Mouse (Mus musculus): ENCODE measurements around the gene Ankrd65. TPM values are rescaled to one million over a fixed set of nuclear protein-coding genes. Genes with fewer than 3 reads are reported as not detected.
A peak's percentile ranks its signal among the peaks of the same experiment; 100 is the strongest.

Gene Ankrd65
- polyA plus RNA-seq, 1 experiment from 2014 or later = not detected

DNA sequence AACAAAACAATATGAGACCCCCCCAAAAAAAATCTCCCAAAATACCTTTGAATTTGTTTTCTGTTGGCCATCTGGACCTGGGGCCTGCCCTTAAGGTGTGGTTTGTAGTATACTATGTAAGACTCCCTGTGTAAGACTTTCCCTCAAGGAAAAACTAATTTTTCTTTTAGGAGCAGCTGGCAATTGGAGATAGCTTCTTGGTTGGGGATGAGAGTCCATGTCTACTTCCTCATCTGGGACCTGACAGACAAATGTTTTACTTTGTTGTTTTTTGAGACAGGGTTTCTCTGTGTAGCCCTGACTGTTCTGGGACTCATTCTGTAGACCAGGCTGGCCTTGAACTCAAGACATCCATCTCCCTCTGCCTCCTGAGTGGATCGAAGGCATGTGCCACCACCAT lies 11.8 kb downstream of the Ankrd65 start:
- Histone ChIP-seq H3K27ac (ENCODE audit: low read depth, low read length) (no peak overlapping the region), H3K9me3 (ENCODE audit: control insufficient read depth) (no peaks in the 10 kb centered on the region), H3K27me3 (replicated peaks; ENCODE audit: control insufficient read depth, insufficient read depth, low read length) (no peaks in the 10 kb centered on the region), H3K9ac (ENCODE audit: low read depth, low read length) (no peak overlapping the region), H3K36me3 (ENCODE audit: control insufficient read depth, insufficient read depth) (no peaks in the 10 kb centered on the region; the same call in 1 of the 2 replicates), H3K4me1 (replicated peaks; ENCODE audit: control insufficient read depth, insufficient read depth, low read length) (peaks cover 10% of the 10 kb centered on the region; the same call in 1 of the 2 replicates), H3K4me2 (replicated peaks; ENCODE audit: low read depth) (no peak overlapping the region), H3K4me3 (ENCODE audit: low read depth, low read length) (no peak overlapping the region)
- 100% methylated on average over 1 of the region's 1 CpGs for WGBS
- no peak for ATAC-seq
- TF ChIP-seq CTCF (IDR thresholded peaks at IDR 0.05; ENCODE audit: low read depth) = no peak

DNA sequence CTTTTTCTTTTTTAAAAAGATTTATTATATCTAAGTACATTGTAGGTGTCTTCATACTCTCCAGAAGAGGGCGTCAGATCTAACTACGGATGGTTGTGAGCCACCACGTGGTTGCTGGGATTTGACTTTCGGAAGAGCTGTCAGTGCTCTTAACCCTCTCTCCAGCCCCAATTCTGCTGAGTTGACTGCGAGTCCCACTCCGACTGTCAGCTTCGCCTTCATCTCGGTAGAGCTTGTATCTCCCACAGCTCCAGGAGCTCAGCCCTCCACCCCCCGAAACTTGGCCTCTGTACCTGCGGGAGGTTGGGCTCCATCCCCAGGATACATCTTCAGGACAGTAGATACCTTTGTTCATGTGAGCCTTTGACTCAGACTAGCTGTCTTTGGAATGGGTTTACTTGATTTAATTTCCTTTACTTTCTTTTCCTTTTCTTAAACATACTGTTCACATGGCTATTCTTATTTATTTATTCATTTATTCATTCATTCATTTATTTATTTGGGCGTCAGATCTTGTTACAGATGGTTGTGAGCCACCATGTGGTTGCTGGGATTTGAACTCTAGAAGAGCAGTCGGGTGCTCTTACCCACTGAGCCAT lies 12.6 kb downstream of the Ankrd65 start, which contains the start of gene Mrpl20:
TSS of gene Mrpl20 (plus strand) at position 138 of the 599 bp plus-strand sequence.
- Histone ChIP-seq H3K4me1 (replicated peaks; ENCODE audit: control insufficient read depth, insufficient read depth, low read length) (peaks cover 10% of the 10 kb centered on the region; the same call in 1 of the 2 replicates), H3K27ac (ENCODE audit: low read depth, low read length) (peak within 1 kb of the TSS; percentile 79), H3K9me3 (ENCODE audit: control insufficient read depth) (no peaks in the 10 kb centered on the region), H3K36me3 (ENCODE audit: control insufficient read depth, insufficient read depth) (peaks cover 6% of the 10 kb centered on the region), H3K27me3 (replicated peaks; ENCODE audit: control insufficient read depth, insufficient read depth, low read length) (no peaks in the 10 kb centered on the region), H3K4me2 (replicated peaks; ENCODE audit: low read depth) (peak within 1 kb of the TSS; percentile 69), H3K9ac (ENCODE audit: low read depth, low read length) (peak within 1 kb of the TSS; percentile 76), H3K4me3 (ENCODE audit: low read depth, low read length) (peak within 1 kb of the TSS; percentile 82)
- WGBS = 5% methylated on average over 12 of the region's 12 CpGs
- ATAC-seq = no peak; the same call in 1 of the 2 replicates
- TF ChIP-seq CTCF (IDR thresholded peaks at IDR 0.05; ENCODE audit: low read depth) = peak; percentile 58

- Histone ChIP-seq H3K27ac (ENCODE audit: low read depth, low read length) (peak overlapping the region; percentile 79), H3K9ac (ENCODE audit: low read depth, low read length) (peak overlapping the region; percentile 76), H3K4me1 (replicated peaks; ENCODE audit: control insufficient read depth, insufficient read depth, low read length) (peaks cover 10% of the 10 kb centered on the region; the same call in 1 of the 2 replicates), H3K36me3 (ENCODE audit: control insufficient read depth, insufficient read depth) (peaks cover 10% of the 10 kb centered on the region), H3K4me3 (ENCODE audit: low read depth, low read length) (peak overlapping the region; percentile 82), H3K27me3 (replicated peaks; ENCODE audit: control insufficient read depth, insufficient read depth, low read length) (no peaks in the 10 kb centered on the region), H3K4me2 (replicated peaks; ENCODE audit: low read depth) (peak overlapping the region; percentile 69), H3K9me3 (ENCODE audit: control insufficient read depth) (no peaks in the 10 kb centered on the region)
- no peak for TF ChIP-seq CTCF (IDR thresholded peaks at IDR 0.05; ENCODE audit: low read depth)
- WGBS = 0% methylated on average over 56 of the region's 58 CpGs
- ATAC-seq = peak; percentile 94
Measured at GRCm38 (mm10) chr4:155803340-155804041, 13.3 kb downstream of the Ankrd65 start.

DNA sequence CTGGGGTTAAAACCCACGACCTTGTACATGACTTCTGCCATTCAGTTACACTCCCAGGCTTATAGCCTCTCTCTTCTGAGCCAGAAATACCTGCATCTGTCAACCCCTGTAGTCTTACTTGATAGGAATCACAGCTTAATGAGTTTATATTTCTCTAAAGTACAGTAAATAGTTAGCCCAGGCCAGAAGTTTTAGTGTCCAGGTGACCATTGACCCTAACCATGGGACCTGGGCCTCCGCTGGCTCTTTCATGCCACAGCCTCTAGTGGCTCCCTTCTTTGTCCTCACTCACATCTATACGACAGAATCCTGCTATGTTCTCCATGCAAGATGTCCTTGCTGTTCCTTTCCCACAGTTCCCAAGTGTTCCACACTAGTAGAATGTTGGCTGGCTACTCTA lies 17.6 kb downstream of the Ankrd65 start:
- H3K9ac ChIP-seq (ENCODE audit: low read depth, low read length) = no peak overlapping the region
- no peak overlapping the region for H3K4me2 ChIP-seq (replicated peaks; ENCODE audit: low read depth)
- H3K36me3 ChIP-seq (ENCODE audit: control insufficient read depth, insufficient read depth) = peaks cover 31% of the 10 kb centered on the region
- WGBS = 64% methylated on average over 3 of the region's 3 CpGs
- no peak overlapping the region for H3K4me3 ChIP-seq (ENCODE audit: low read depth, low read length)
- no peak for TF ChIP-seq CTCF (IDR thresholded peaks at IDR 0.05; ENCODE audit: low read depth)
- H3K9me3 ChIP-seq (ENCODE audit: control insufficient read depth) = no peaks in the 10 kb centered on the region
- no peaks in the 10 kb centered on the region for H3K27me3 ChIP-seq (replicated peaks; ENCODE audit: control insufficient read depth, insufficient read depth, low read length)
- ATAC-seq = no peak
- H3K4me1 ChIP-seq (replicated peaks; ENCODE audit: control insufficient read depth, insufficient read depth, low read length) = peaks cover 10% of the 10 kb centered on the region; the same call in 1 of the 2 replicates
- H3K27ac ChIP-seq (ENCODE audit: low read depth, low read length) = peak overlapping the region; percentile 24; the same call in 1 of the 2 replicates

DNA sequence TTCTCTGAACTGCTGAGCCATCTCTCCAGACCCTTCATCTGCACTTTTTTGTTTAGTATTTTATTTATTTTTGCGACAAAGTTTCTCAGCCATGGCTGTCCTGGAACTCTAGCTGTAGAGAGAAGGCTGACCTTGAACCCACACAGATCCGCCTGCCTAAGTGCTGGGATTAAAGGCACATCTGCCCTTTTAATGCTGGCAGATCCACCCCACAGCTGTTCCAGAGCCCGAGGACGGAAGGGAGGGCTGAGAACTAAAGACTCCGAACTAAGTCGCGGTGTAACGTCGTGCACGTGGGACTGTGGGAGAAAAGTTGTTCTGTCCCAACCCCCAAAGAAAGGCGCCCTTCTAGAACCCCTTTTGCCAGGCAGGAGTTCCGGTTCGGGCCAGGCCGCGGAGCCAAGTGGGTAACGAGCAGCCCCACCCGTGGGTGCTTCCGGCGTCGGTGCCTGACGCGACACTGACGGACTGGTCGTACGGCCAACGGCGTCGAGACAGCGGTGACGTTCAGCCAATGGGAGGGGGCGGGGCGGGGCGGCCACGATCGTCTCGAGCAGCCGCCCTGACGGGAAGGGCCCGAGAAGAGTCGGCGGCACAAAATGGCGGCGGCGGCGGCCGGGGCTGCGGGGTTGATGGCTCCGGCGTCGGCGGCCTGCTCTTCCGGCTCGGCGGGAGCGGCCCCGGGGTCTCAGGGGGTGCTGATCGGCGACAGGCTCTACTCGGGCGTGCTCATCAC lies 21.9 kb downstream of the Ankrd65 start, which contains the start of gene Ccnl2:
TSS of gene Ccnl2 (plus strand) at position 561 of the 736 bp plus-strand sequence.
- peak within 1 kb of the TSS; percentile 100 for H3K4me3 ChIP-seq (ENCODE audit: low read depth, low read length)
- WGBS = under 1% methylated on average over 55 of the region's 60 CpGs
- peak within 1 kb of the TSS; percentile 72 for H3K4me2 ChIP-seq (replicated peaks; ENCODE audit: low read depth)
- peak within 1 kb of the TSS; percentile 94 for H3K27ac ChIP-seq (ENCODE audit: low read depth, low read length)
- no peak for TF ChIP-seq CTCF (IDR thresholded peaks at IDR 0.05; ENCODE audit: low read depth)
- peak; percentile 98 for ATAC-seq
- H3K36me3 ChIP-seq (ENCODE audit: control insufficient read depth, insufficient read depth) = peaks cover 58% of the 10 kb centered on the region
- H3K4me1 ChIP-seq (replicated peaks; ENCODE audit: control insufficient read depth, insufficient read depth, low read length) = no peaks in the 10 kb centered on the region
- no peaks in the 10 kb centered on the region for H3K27me3 ChIP-seq (replicated peaks; ENCODE audit: control insufficient read depth, insufficient read depth, low read length)
- peak within 1 kb of the TSS; percentile 99 for H3K9ac ChIP-seq (ENCODE audit: low read depth, low read length)
- no peaks in the 10 kb centered on the region for H3K9me3 ChIP-seq (ENCODE audit: control insufficient read depth)
